Mouse (Mus musculus) heart, postnatal 0 days (tissue): ENCODE measurements around the gene Plpp1.

Experiments
- CTCF ChIP-seq: IDR thresholded peaks from 2 replicates; pipeline ENCODE4 v1.5.1; 2016; ENCODE audit warnings: antibody characterized with exemption, control low read depth, low read depth
- EP300 ChIP-seq: IDR thresholded peaks from 2 replicates; pipeline ENCODE4 v1.6.1; 2016; ENCODE audit warnings: antibody characterized with exemption, low read depth

DNA sequence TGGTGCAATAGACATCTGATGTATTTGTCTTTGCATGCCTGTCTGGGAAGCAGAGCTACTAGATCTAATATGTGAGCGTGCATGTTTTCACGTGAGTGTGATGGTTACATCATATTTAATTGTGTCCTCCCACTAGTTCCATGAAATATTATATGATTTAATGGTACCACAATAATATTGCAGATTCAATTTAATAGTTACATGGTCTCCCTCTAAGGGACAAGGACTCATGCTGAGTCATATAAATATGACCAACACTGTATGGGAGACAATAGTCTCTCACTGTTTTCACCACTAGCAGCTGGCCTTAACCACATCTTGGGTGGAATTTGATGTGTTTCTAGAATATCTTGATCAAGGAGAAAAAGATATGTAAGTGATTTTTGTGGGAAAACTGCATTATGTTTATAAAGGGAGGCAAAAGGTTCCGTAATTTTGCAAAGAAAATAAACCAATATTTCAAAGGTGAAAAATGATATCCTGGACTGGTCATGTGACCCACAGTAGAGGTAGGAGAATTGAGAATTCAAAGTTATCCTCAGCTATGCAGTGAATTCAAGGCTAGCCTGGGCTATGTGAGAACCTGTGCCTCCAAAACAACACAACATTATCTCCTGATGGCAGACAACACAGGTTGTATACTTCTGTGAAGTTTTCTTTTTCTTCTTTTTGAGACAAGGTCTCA is 26.5 kb upstream of the Plpp1 start:
- no peak for TF ChIP-seq CTCF
- TF ChIP-seq EP300, result no peak
